Mouse (Mus musculus): ENCODE results near the gene Abhd15. TPM values are rescaled to one million over a fixed set of nuclear protein-coding genes. Genes with fewer than 3 reads are reported as not detected.

Abhd15 gene
- polyA plus RNA-seq (2014; fragmentation: Nextera tagmentation; extraction: Ambion mirVana) = 1.9 and 2.1 TPM in 2 replicates

DNA sequence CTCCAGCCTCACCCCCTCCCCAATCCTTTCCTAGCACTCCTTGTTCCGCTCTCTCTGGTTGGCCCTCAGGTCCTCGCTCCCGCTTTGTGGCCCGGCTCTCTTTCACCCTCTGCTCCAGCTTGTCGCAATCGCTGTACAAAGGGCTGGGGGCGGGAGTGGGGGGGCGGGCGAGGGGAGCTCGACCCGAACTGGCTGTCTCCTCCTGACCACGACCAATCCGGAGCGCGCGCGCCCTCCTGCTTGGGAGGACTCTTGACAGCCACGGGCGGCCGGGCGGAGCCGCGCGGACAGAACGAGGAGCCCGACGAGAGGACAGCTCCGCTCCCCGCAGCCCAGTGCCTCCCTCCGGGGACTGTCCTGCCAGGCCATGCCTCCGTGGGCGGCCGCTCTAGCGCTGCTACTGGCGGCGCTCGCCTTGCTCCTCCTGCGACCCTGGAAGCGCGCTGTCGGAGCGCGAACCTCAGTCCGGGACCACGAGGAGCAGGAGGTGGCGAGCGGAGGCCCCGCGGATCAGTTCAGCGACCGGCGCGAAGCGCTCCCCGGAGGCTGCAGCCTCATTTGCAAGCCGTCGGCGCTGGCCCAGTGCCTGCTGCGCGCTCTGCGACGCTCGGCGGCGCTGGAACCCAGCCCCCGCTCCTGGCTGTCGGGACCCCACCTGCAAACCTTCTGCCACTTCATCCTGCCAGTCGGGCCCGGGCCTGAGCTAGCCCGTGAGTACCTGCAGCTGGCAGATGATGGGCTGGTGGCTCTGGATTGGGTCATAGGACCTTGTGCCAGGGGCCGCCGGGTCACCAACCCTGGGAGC, at the start of gene Abhd15:
TSS of gene Abhd15 (plus strand) at position 290 of the 805 bp plus-strand sequence.
- Histone ChIP-seq H3K4me1 (ENCODE audit: control insufficient read depth, insufficient read depth, low read length) (peaks cover 33% of the 10 kb centered on the region), H3K4me3 (ENCODE audit: low read depth, low read length) (peak within 1 kb of the TSS; percentile 41), H3K36me3 (ENCODE audit: control insufficient read depth, insufficient read depth, low read length) (no peaks in the 10 kb centered on the region), H3K27me3 (ENCODE audit: control insufficient read depth, insufficient read depth, low read length) (peaks cover 14% of the 10 kb centered on the region), H3K9me3 (ENCODE audit: control insufficient read depth, low read length) (no peaks in the 10 kb centered on the region), H3K4me2 (peak within 1 kb of the TSS; percentile 81), H3K27ac (ENCODE audit: low read depth, low read length) (no peak within 1 kb of the TSS; the same call in 1 of the 2 replicates), H3K9ac (ENCODE audit: low read length) (peak within 1 kb of the TSS; percentile 55)
- ATAC-seq (ENCODE audit: low FRiP score) (peak; percentile 71), DNase-seq (ENCODE audit: low spot score, missing footprints) (peak; percentile 98)
- WGBS = 0% methylated on average over 66 of the region's 72 CpGs

GRCm38 (mm10) chr11:77466544-77466943, 48.4 kb upstream of the Abhd15 start:
- H3K4me3 ChIP-seq (ENCODE audit: low read depth, low read length) = no peak overlapping the region
- no peak overlapping the region for H3K4me2 ChIP-seq
- peaks cover 4% of the 10 kb centered on the region for H3K36me3 ChIP-seq (ENCODE audit: control insufficient read depth, insufficient read depth, low read length)
- H3K9me3 ChIP-seq (ENCODE audit: control insufficient read depth, low read length) = no peaks in the 10 kb centered on the region
- ATAC-seq (ENCODE audit: low FRiP score) (no peak), DNase-seq (ENCODE audit: low spot score, missing footprints) (no peak)
- peaks cover 50% of the 10 kb centered on the region for H3K27me3 ChIP-seq (ENCODE audit: control insufficient read depth, insufficient read depth, low read length)
- WGBS = 34% methylated on average over 9 of the region's 9 CpGs
- H3K9ac ChIP-seq (ENCODE audit: low read length) = no peak overlapping the region
- H3K27ac ChIP-seq (ENCODE audit: low read depth, low read length) = no peak overlapping the region
- peaks cover 11% of the 10 kb centered on the region for H3K4me1 ChIP-seq (ENCODE audit: control insufficient read depth, insufficient read depth, low read length)

DNA sequence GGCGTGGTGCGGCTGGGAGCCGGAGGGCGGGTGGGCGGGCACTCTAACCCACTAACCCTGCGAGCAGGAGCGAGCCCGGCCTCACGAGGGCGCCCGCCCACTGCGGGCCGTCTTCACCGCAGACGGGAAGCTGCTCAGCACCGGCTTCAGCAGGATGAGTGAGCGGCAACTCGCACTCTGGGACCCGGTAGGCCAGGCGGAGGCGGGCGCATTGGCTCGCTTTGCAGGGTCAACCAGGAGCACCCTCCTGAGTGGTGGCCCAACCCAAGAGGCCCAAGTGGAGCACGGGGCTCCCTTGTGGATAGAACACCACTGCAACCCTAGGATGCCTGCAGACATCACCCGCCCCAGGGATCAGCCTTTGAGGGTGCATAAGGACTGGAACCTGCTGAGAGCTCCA, 47.8 kb upstream of the Abhd15 start:
- H3K4me3 ChIP-seq (ENCODE audit: low read depth, low read length) = no peak overlapping the region
- H3K27me3 ChIP-seq (ENCODE audit: control insufficient read depth, insufficient read depth, low read length) = peaks cover 46% of the 10 kb centered on the region
- ATAC-seq (ENCODE audit: low FRiP score) = peak; percentile 2; the same call in 1 of the 2 replicates

DNA sequence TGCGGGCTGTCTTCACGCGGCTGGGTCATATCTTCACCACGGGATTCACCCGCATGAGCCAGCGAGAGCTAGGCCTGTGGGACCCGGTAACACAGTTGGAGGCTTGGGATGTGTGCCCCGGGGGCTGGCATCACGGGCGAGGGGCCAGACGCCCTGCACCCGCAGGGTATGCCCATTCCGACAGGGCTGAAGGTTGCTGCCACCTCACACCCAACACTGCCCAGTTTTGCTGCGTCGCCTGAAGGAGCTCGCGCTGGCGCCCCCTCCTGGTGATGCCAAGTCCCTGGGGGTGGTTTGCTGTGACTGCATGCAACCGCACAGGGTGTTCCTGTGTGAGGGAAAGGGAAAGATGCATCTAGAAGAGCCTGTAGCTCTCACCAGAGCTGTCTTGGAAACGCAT, 47.1 kb upstream of the Abhd15 start:
- WGBS = 12% methylated on average over 20 of the region's 20 CpGs
- Histone ChIP-seq H3K4me2 (0 out of 2 replicates have a peak overlapping the region, but pooled peaks have one; percentile 15), H3K4me1 (ENCODE audit: control insufficient read depth, insufficient read depth, low read length) (peaks cover 2% of the 10 kb centered on the region), H3K9ac (ENCODE audit: low read length) (no peak overlapping the region), H3K9me3 (ENCODE audit: control insufficient read depth, low read length) (no peaks in the 10 kb centered on the region), H3K27me3 (ENCODE audit: control insufficient read depth, insufficient read depth, low read length) (peaks cover 39% of the 10 kb centered on the region), H3K36me3 (ENCODE audit: control insufficient read depth, insufficient read depth, low read length) (peaks cover 8% of the 10 kb centered on the region), H3K27ac (ENCODE audit: low read depth, low read length) (no peak overlapping the region), H3K4me3 (ENCODE audit: low read depth, low read length) (no peak overlapping the region)
- DNase-seq (ENCODE audit: low spot score, missing footprints) (peak; percentile 94), ATAC-seq (ENCODE audit: low FRiP score) (0 out of 2 replicates have a peak, but pooled peaks have one; percentile 18)

More for the DNA sequence above, 47.8 kb upstream of the Abhd15 start:
- no peak overlapping the region for H3K27ac ChIP-seq (ENCODE audit: low read depth, low read length)
- H3K36me3 ChIP-seq (ENCODE audit: control insufficient read depth, insufficient read depth, low read length) = peaks cover 8% of the 10 kb centered on the region
- no peak overlapping the region for H3K4me2 ChIP-seq
- H3K4me1 ChIP-seq (ENCODE audit: control insufficient read depth, insufficient read depth, low read length) = peaks cover 7% of the 10 kb centered on the region
- H3K9ac ChIP-seq (ENCODE audit: low read length) = no peak overlapping the region
- peak; percentile 88 for DNase-seq (ENCODE audit: low spot score, missing footprints)
- no peaks in the 10 kb centered on the region for H3K9me3 ChIP-seq (ENCODE audit: control insufficient read depth, low read length)
- WGBS = 4% methylated on average over 25 of the region's 25 CpGs

DNA sequence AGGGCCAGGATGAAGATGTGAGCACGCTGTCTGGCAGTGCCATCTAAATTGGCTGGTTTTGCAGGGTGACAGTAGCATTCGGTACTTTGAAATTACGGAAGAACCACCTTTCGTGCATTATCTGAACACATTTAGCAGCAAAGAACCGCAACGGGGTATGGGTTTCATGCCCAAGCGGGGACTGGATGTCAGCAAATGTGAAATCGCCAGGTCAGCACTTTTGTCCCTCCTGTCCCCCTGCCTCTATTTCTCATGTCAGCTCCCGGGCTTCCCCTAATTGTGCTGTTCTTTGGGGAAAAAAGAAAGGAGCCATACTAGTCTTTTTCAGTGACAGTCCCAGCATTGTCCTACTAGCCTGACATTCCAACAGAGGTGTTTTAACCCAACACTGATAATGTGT, 46.5 kb upstream of the Abhd15 start:
- H3K4me3 ChIP-seq (ENCODE audit: low read depth, low read length) = no peak overlapping the region
- 90% methylated on average over 9 of the region's 9 CpGs for WGBS
- no peaks in the 10 kb centered on the region for H3K9me3 ChIP-seq (ENCODE audit: control insufficient read depth, low read length)
- peaks cover 8% of the 10 kb centered on the region for H3K36me3 ChIP-seq (ENCODE audit: control insufficient read depth, insufficient read depth, low read length)
- H3K27me3 ChIP-seq (ENCODE audit: control insufficient read depth, insufficient read depth, low read length) = peaks cover 33% of the 10 kb centered on the region
- DNase-seq (ENCODE audit: low spot score, missing footprints) (no peak), ATAC-seq (ENCODE audit: low FRiP score) (no peak)
- no peaks in the 10 kb centered on the region for H3K4me1 ChIP-seq (ENCODE audit: control insufficient read depth, insufficient read depth, low read length)
- H3K9ac ChIP-seq (ENCODE audit: low read length) = no peak overlapping the region
- no peak overlapping the region for H3K27ac ChIP-seq (ENCODE audit: low read depth, low read length)
- H3K4me2 ChIP-seq = no peak overlapping the region

DNA sequence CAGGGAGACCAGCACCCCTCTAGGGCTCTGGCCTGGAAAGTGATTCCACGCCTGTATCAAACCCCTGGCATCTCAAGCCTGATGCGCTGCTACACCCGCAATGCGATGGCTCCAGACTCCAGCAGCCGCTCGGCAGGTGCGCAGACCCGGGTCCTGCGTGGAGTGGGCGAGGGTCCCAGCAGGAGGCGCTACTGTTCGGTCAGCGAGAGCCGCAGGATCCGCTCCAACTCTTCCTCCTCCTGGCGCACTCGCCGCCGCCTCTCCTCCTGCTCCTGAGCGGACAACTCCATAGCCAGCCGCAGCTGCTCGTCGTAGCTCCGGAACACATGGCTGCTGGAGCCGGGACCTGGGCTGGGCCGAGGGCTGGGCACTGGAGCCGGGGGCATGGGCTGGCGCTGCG, 43.5 kb upstream of the Abhd15 start:
- no peak for DNase-seq (ENCODE audit: low spot score, missing footprints)
- H3K27me3 ChIP-seq (ENCODE audit: control insufficient read depth, insufficient read depth, low read length) = peaks cover 16% of the 10 kb centered on the region
- no peak overlapping the region for H3K4me2 ChIP-seq
- no peaks in the 10 kb centered on the region for H3K4me1 ChIP-seq (ENCODE audit: control insufficient read depth, insufficient read depth, low read length)
- peaks cover 8% of the 10 kb centered on the region for H3K36me3 ChIP-seq (ENCODE audit: control insufficient read depth, insufficient read depth, low read length)
- 69% methylated on average over 28 of the region's 29 CpGs for WGBS
- H3K9ac ChIP-seq (ENCODE audit: low read length) = no peak overlapping the region
- no peak overlapping the region for H3K4me3 ChIP-seq (ENCODE audit: low read depth, low read length)
- no peaks in the 10 kb centered on the region for H3K9me3 ChIP-seq (ENCODE audit: control insufficient read depth, low read length)
- ATAC-seq (ENCODE audit: low FRiP score) = no peak
- H3K27ac ChIP-seq (ENCODE audit: low read depth, low read length) = no peak overlapping the region

DNA sequence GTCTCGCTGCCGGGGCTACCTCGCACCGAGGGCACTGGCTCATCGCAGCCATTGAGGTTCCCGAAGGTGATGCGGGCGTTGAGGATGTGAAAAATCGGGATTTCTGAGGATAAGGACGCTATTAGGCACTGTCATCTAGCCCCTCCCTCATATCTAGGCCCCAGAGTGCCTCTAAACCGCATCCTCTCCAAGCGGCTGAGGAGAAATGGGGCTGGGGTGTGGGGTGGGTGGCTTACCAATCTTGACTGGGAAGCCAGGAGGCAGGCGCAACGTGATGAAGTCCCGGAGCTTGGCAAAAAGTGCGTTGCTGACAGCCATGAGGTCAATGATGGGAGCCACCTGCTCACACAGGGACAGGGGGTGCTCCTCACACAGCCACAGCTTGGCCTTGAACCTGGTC, 42.1 kb upstream of the Abhd15 start:
- H3K4me3 ChIP-seq (ENCODE audit: low read depth, low read length) = no peak overlapping the region
- WGBS = 90% methylated on average over 16 of the region's 16 CpGs
- DNase-seq (ENCODE audit: low spot score, missing footprints) (no peak), ATAC-seq (ENCODE audit: low FRiP score) (no peak)
- no peaks in the 10 kb centered on the region for H3K9me3 ChIP-seq (ENCODE audit: control insufficient read depth, low read length)
- H3K4me1 ChIP-seq (ENCODE audit: control insufficient read depth, insufficient read depth, low read length) = no peaks in the 10 kb centered on the region
- H3K9ac ChIP-seq (ENCODE audit: low read length) = no peak overlapping the region
- H3K27ac ChIP-seq (ENCODE audit: low read depth, low read length) = no peak overlapping the region
- H3K27me3 ChIP-seq (ENCODE audit: control insufficient read depth, insufficient read depth, low read length) = peaks cover 3% of the 10 kb centered on the region
- H3K36me3 ChIP-seq (ENCODE audit: control insufficient read depth, insufficient read depth, low read length) = peaks cover 8% of the 10 kb centered on the region
- no peak overlapping the region for H3K4me2 ChIP-seq

- no peak overlapping the region for H3K27ac ChIP-seq (ENCODE audit: low read depth, low read length)
- H3K36me3 ChIP-seq (ENCODE audit: control insufficient read depth, insufficient read depth, low read length) = peaks cover 7% of the 10 kb centered on the region
- no peak overlapping the region for H3K4me2 ChIP-seq
- H3K9ac ChIP-seq (ENCODE audit: low read length) = no peak overlapping the region
- no peak for DNase-seq (ENCODE audit: low spot score, missing footprints)
- H3K4me3 ChIP-seq (ENCODE audit: low read depth, low read length) = no peak overlapping the region
- ATAC-seq (ENCODE audit: low FRiP score) = no peak
- H3K27me3 ChIP-seq (ENCODE audit: control insufficient read depth, insufficient read depth, low read length) = no peaks in the 10 kb centered on the region
- no peaks in the 10 kb centered on the region for H3K4me1 ChIP-seq (ENCODE audit: control insufficient read depth, insufficient read depth, low read length)
- no peaks in the 10 kb centered on the region for H3K9me3 ChIP-seq (ENCODE audit: control insufficient read depth, low read length)
- WGBS = 92% methylated on average over 14 of the region's 14 CpGs
Observed at GRCm38 (mm10) chr11:77476216-77476615, 38.7 kb upstream of the Abhd15 start.

DNA sequence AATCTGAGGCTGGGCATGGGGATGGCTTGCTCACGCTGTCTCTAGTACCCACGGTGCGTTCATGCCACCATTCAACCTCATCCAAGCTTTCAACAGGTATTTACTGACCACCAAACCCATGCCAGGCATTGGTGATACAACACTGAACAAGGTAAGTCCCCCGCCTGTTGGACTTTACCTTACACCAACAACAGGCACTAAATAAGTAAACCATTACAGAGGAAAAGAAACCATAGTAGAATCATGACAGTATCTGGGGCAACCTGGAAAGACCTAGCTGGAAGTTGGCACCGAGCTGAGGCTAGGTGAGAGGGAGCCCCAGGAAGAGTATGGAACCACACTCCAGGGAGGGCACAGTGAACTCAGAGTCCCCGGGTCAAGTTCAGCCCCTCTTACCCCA, 38.0 kb upstream of the Abhd15 start:
- no peaks in the 10 kb centered on the region for H3K27me3 ChIP-seq (ENCODE audit: control insufficient read depth, insufficient read depth, low read length)
- no peak overlapping the region for H3K27ac ChIP-seq (ENCODE audit: low read depth, low read length)
- H3K9ac ChIP-seq (ENCODE audit: low read length) = no peak overlapping the region
- ATAC-seq (ENCODE audit: low FRiP score) (no peak), DNase-seq (ENCODE audit: low spot score, missing footprints) (no peak)
- WGBS = 93% methylated on average over 6 of the region's 6 CpGs
- peaks cover 1% of the 10 kb centered on the region; the same call in 1 of the 2 replicates for H3K36me3 ChIP-seq (ENCODE audit: control insufficient read depth, insufficient read depth, low read length)
- no peaks in the 10 kb centered on the region for H3K4me1 ChIP-seq (ENCODE audit: control insufficient read depth, insufficient read depth, low read length)
- H3K4me2 ChIP-seq = no peak overlapping the region
- H3K9me3 ChIP-seq (ENCODE audit: control insufficient read depth, low read length) = no peaks in the 10 kb centered on the region
- no peak overlapping the region for H3K4me3 ChIP-seq (ENCODE audit: low read depth, low read length)
